Mouse (Mus musculus) liver, embryonic 11.5 days (tissue): ENCODE data around the gene Elmo3. TPM values are rescaled to one million over a fixed set of nuclear protein-coding genes. Genes with fewer than 3 reads are reported as not detected.

Experiments used
- ATAC-seq: fragments of 200-750 bp; cut with Nextera tagmentation; replicated peaks from 2 replicates; pipeline ENCODE4 v1.8.0; 2017; ENCODE audit warnings: moderate number of reproducible peaks, mild to moderate bottlenecking, moderate TSS enrichment, moderate library complexity; ENCODE audit not compliant: low FRiP score
- DNase-seq: peaks from one replicate; pipeline ENCODE4 v3.0.0-alpha.2; 2017; ENCODE audit warnings: low spot score
- H3K27ac ChIP-seq: fragments of 300-500 bp; sonication (generic); 2 replicates; pipeline ENCODE4 v1.5.1; 2014; ENCODE audit warnings: mild to moderate bottlenecking, low read depth, low read length, control low read depth
- H3K27me3 ChIP-seq: fragments of 300-500 bp; sonication (generic); replicated peaks from 2 replicates; pipeline ENCODE4 v1.6.1; 2014; ENCODE audit warnings: low read length, mixed read lengths; ENCODE audit not compliant: control insufficient read depth, insufficient read depth
- H3K36me3 ChIP-seq: fragments of 300-500 bp; sonication (generic); 2 replicates; pipeline ENCODE4 v1.6.1; 2014; ENCODE audit warnings: mild to moderate bottlenecking, low read length, moderate library complexity, mixed read lengths; ENCODE audit not compliant: control insufficient read depth, insufficient read depth
- H3K4me1 ChIP-seq: fragments of 300-500 bp; sonication (generic); replicated peaks from 2 replicates; pipeline ENCODE4 v1.6.1; 2014; ENCODE audit warnings: low read length, mixed read lengths; ENCODE audit not compliant: control insufficient read depth, insufficient read depth
- H3K4me2 ChIP-seq: fragments of 300-500 bp; sonication (generic); 2 replicates; pipeline ENCODE4 v1.6.1; 2014; ENCODE audit warnings: mild to moderate bottlenecking, control low read depth, moderate library complexity
- H3K4me3 ChIP-seq: fragments of 300-500 bp; sonication (generic); 2 replicates; pipeline ENCODE4 v1.5.1; 2014; ENCODE audit warnings: low read depth, low read length, control low read depth
- H3K9ac ChIP-seq: fragments of 300-500 bp; sonication (generic); 2 replicates; pipeline ENCODE4 v1.6.1; 2014; ENCODE audit warnings: low read depth, low read length, control low read depth
- H3K9me3 ChIP-seq: fragments of 300-500 bp; sonication (generic); 2 replicates; pipeline ENCODE4 v1.6.1; 2016; ENCODE audit warnings: low read length, inconsistent platforms, mixed read lengths; ENCODE audit not compliant: control insufficient read depth
- WGBS: fragments of 180-500 bp; shearing (Covaris S2); extraction: QIAGEN DNeasy Blood & Tissue Kit; methylation state at CpG from one replicate; pipeline ENCODE4 v1.1.7; 2014; 5-methylcytosine and 5-hydroxymethylcytosine counted together
- microRNA counts: library from miRNA; unstranded; fragments of <30 nt; microRNA quantifications from one replicate; lab custom pipeline; 2015
- microRNA-seq: library from miRNA; unstranded; fragments of <30 nt; microRNA quantifications from one replicate; pipeline ENCODE4, GENCODE M21; 2017; ENCODE audit warnings: borderline number of aligned reads
- polyA plus RNA-seq: library from polyadenylated mRNA; unstranded; fragments of >200 nt; fragmentation: Nextera tagmentation; extraction: Ambion mirVana; gene quantifications from 2 replicates; pipeline ENCODE4 v1.2.1, GENCODE M21; 2014

Elmo3 gene
- polyA plus RNA-seq, 1 experiment from 2014 or later, result 2.6 TPM

- H3K9me3 ChIP-seq, result no peaks in the 10 kb centered on the region
- H3K4me2 ChIP-seq, result no peak overlapping the region
- DNase-seq (no peak), ATAC-seq (no peak; the same call in 1 of the 2 replicates)
- no peak overlapping the region for H3K27ac ChIP-seq
- WGBS, result 48% methylated on average over 4 of the region's 4 CpGs
- peaks cover 4% of the 10 kb centered on the region; the same call in 1 of the 2 replicates for H3K4me1 ChIP-seq
- H3K4me3 ChIP-seq, result no peak overlapping the region
- no peaks in the 10 kb centered on the region for H3K36me3 ChIP-seq
- no peak overlapping the region for H3K9ac ChIP-seq
- H3K27me3 ChIP-seq, result no peaks in the 10 kb centered on the region
Observed at GRCm38 (mm10) chr8:105359646-105360045, 54.2 kb downstream of the Elmo3 start.

MicroRNAs within 50 kb of the gene (microRNA counts, 519-probe panel; counts per million panel counts)
- 2,944 counts per million, percentile 11 among the panel's probes with 10 or more counts for microRNA mmu-miR-328 (lab: Ali Mortazavi, UCI)

Small RNA genes within 50 kb of the gene (microRNA-seq; reads per million reads assigned to microRNA genes)
- gene Gm27320 (not detected), gene Mir328 (367 reads per million, percentile 62 among the genes with 10 or more reads in this experiment)

Other genes starting within 250 kb of the Elmo3 start
- not detected in 2 replicates for gene Ces3b, start 221.8 kb upstream of the Elmo3 start, polyA plus RNA-seq
- not detected in 2 replicates for gene Ces4a, start 173.8 kb upstream of the Elmo3 start, polyA plus RNA-seq
- gene Cbfb, start 134.9 kb upstream of the Elmo3 start, polyA plus RNA-seq, result 31.1 and 32.7 TPM in 2 replicates
- 24.0 and 25.2 TPM in 2 replicates for gene D230025D16Rik, start 80.5 kb upstream of the Elmo3 start, polyA plus RNA-seq
- gene B3gnt9, start 50.4 kb upstream of the Elmo3 start, polyA plus RNA-seq, result 4.2 and 4.4 TPM in 2 replicates
- 23.1 and 23.2 TPM in 2 replicates for gene Tradd, start 41.0 kb upstream of the Elmo3 start, polyA plus RNA-seq
- gene Fbxl8, start 41.0 kb upstream of the Elmo3 start, polyA plus RNA-seq, result 2.0 and 2.4 TPM in 2 replicates
- gene Hsf4, start 35.8 kb upstream of the Elmo3 start, polyA plus RNA-seq, result 0.19 TPM in 1 of 2 replicates, not detected in the other
- 0.14 and 0.51 TPM in 2 replicates for gene Nol3, start 29.5 kb upstream of the Elmo3 start, polyA plus RNA-seq
- gene 4931428F04Rik, start 15.7 kb upstream of the Elmo3 start, polyA plus RNA-seq, result 4.7 and 5.1 TPM in 2 replicates
- gene Exoc3l, start 9.5 kb upstream of the Elmo3 start, polyA plus RNA-seq, result 13.7 and 19.6 TPM in 2 replicates
- 266 and 301 TPM in 2 replicates for gene E2f4, start 7.9 kb upstream of the Elmo3 start, polyA plus RNA-seq
- 5.7 and 6.2 TPM in 2 replicates for gene Lrrc29, start 20.7 kb downstream of the Elmo3 start, polyA plus RNA-seq
- 138 and 142 TPM in 2 replicates for gene Tmem208, start 20.8 kb downstream of the Elmo3 start, polyA plus RNA-seq
- 2.3 and 3.1 TPM in 2 replicates for gene Fhod1, start 42.4 kb downstream of the Elmo3 start, polyA plus RNA-seq
- 1.5 and 1.6 TPM in 2 replicates for gene Slc9a5, start 43.2 kb downstream of the Elmo3 start, polyA plus RNA-seq
- 0.30 TPM in 1 of 2 replicates, not detected in the other for gene Plekhg4, start 67.7 kb downstream of the Elmo3 start, polyA plus RNA-seq
- not detected in 2 replicates for gene Kctd19, start 107.9 kb downstream of the Elmo3 start, polyA plus RNA-seq
- 0.19 TPM in 1 of 2 replicates, not detected in the other for gene Lrrc36, start 108.0 kb downstream of the Elmo3 start, polyA plus RNA-seq
- 3.1 and 3.2 TPM in 2 replicates for gene Tppp3, start 165.9 kb downstream of the Elmo3 start, polyA plus RNA-seq
- 6.4 and 8.9 TPM in 2 replicates for gene Zdhhc1, start 191.3 kb downstream of the Elmo3 start, polyA plus RNA-seq
- gene Hsd11b2, start 213.2 kb downstream of the Elmo3 start, polyA plus RNA-seq, result 13.8 and 16.4 TPM in 2 replicates